Mouse (Mus musculus): ENCODE results near the gene Lhx9. TPM values are rescaled to one million over a fixed set of nuclear protein-coding genes. Genes with fewer than 3 reads are reported as not detected.

Lhx9 gene
- polyA plus RNA-seq, 1 experiment = 83.9 TPM

DNA sequence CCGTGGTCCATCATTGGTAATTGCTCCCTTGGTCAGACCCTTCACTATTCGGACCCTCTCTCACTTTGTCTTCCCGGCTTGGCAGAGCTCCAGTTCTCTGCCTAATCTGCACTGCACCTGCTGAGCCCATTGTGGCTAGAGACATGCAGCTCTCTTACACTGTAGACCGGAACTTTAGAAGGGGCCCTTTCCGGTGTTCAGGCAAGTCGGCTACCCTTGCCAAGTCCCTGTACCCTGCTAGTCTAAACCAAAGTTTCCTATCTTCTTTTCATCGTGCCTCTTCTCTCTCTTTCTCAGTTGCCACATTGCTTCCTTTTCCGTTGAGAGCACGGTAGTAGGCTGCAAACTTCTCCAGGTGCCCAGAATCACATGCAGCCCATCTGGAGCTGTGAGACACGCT, 62.5 kb downstream of the Lhx9 start:
- peak; percentile 46 for DNase-seq (ENCODE audit: low read depth)
- TF ChIP-seq POLR2A (IDR thresholded peaks at IDR 0.05; ENCODE audit: borderline replicate concordance, extremely low read depth, insufficient read depth, insufficient read length, poor library complexity, severe bottlenecking) = no peak
- no peak for TF ChIP-seq CTCF (IDR thresholded peaks at IDR 0.05; ENCODE audit: borderline replicate concordance, extremely low read depth, insufficient read depth, insufficient read length)

DNA sequence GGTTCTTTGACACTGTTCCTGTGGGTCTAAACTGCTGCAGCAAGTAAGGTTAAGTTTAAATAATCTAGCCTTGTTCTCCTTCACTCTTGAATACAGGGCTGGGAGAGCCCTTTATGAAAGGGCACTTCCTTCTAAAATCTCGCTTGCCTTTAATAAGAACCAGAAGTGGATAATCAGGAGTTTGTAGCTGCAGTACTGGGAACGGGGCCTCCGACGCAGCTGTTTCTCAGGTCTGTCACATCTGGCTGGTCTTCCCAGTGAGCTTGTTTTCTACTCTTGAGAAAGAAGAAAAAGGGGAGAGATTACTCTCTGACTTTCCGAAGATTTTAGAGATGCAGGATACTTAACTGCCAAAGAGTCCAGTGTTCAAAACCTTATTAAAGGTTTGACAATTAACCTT, 64.4 kb downstream of the Lhx9 start:
- DNase-seq (ENCODE audit: low read depth) = no peak
- TF ChIP-seq POLR2A (IDR thresholded peaks at IDR 0.05; ENCODE audit: borderline replicate concordance, extremely low read depth, insufficient read depth, insufficient read length, poor library complexity, severe bottlenecking) (no peak), CTCF (IDR thresholded peaks at IDR 0.05; ENCODE audit: borderline replicate concordance, extremely low read depth, insufficient read depth, insufficient read length) (no peak)

Other genes starting within 250 kb of the Lhx9 start
- gene Nek7, start 228.4 kb downstream of the Lhx9 start, polyA plus RNA-seq (2012; rRNA removed) = 7.2 and 8.5 TPM in 2 replicates
- 38.6 and 65.3 TPM in 2 replicates for gene 2310009B15Rik, start 8.3 kb upstream of the Lhx9 start, polyA plus RNA-seq (2012; rRNA removed)
- gene Dennd1b, start 114.9 kb upstream of the Lhx9 start, polyA plus RNA-seq (2012; rRNA removed) = 4.8 and 7.2 TPM in 2 replicates

All from brain, embryonic 14.5 days (tissue).